Mouse (Mus musculus): ENCODE data around the gene Chmp4b. TPM values are rescaled to one million over a fixed set of nuclear protein-coding genes. Genes with fewer than 3 reads are reported as not detected.

Gene Chmp4b
- polyA plus RNA-seq, 2 experiments = 20.7 to 206 TPM

DNA sequence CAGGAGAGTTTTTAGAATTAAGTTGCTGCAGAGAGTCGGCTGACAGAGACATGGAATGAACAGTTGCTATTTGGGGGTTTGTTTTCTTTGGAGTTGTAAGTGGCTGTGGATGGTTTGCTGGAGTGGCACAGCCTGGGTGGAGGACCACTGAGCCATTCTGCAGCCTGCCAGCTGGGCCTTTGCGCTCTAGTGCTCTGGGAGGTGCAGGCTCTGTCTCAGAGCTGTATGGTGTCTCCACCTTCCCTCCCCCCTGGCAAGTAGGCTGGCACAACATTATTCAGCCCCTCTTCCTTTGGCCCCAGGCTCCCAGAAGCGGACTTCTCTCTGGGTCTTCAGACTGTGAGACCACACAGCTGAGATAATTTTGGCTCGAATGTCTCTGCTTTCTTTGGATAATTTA lies 22.5 kb downstream of the Chmp4b start:
- Histone ChIP-seq H3K4me2 (replicated peaks; ENCODE audit: low read depth, low read length, severe bottlenecking) (no peak overlapping the region), H3K27me3 (ENCODE audit: control insufficient read depth, insufficient read depth, low read length) (no peaks in the 10 kb centered on the region), H3K4me3 (replicated peaks; ENCODE audit: low read length) (no peak overlapping the region), H3K27ac (replicated peaks; ENCODE audit: low read depth, low read length) (0 out of 2 replicates have a peak overlapping the region, but pooled peaks have one; percentile 33), H3K9ac (ENCODE audit: low read depth, low read length, severe bottlenecking) (0 out of 2 replicates have a peak overlapping the region, but pooled peaks have one; percentile 12), H3K36me3 (ENCODE audit: control insufficient read depth, insufficient read depth, low read length) (peaks cover 11% of the 10 kb centered on the region; the same call in 1 of the 2 replicates), H3K4me1 (ENCODE audit: control insufficient read depth, insufficient read depth, low read length) (peaks cover 23% of the 10 kb centered on the region), H3K9me3 (ENCODE audit: control insufficient read depth, low read length) (no peaks in the 10 kb centered on the region)
- TF ChIP-seq POLR2A (IDR thresholded peaks at IDR 0.05; ENCODE audit: borderline replicate concordance, extremely low read depth, insufficient read depth, insufficient read length) = no peak
- 63% methylated on average over 4 of the region's 4 CpGs for WGBS
- ATAC-seq (ENCODE audit: low FRiP score, low read depth) (no peak), DNase-seq (ENCODE audit: low spot score) (no peak)

DNA sequence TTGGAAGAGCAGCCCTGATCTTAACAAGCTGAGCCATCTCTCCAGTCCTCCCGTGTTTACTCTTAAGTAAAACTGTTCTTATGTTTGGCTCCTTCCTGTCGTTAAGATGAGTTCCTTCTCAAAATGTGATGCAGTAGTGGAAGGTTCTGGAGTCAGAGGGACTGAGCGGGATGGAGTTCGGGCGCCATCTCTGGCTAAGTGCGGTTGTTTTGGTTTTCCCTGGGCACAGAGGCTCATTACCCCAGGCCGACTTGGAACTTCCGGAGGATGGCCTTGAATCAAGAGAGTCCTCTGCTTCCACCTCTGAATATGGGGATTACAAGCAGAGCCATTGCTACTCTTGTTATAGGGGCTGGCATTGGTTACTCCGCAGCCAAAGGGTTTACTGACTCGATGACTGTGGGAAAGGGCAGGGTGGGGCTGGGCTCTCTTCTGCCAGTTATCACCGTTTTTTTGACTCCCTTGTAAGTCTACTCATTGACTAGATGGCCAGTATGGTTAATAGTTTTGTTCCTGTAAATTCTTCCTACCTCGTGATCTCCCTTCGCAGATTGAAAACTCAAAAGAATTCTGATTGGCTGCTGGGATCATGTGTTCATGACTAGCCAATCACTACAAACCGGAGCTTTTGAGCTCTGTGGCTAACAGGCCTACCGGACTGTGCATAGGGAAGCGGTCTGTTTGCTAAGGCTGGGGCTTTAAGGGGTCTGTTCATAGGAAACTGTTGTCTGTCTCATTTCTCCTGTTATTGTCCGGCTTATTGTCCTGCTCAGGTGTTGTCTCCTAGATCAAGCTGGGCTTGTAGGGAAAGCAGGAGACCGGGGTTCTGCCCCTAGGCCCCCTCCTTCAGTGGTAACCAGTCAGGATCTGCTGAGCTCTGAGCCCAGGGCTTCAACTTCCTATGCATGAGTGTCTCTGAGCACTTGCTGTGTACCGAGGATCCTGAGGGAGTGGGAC lies 25.4 kb downstream of the Chmp4b start:
- no peak overlapping the region for H3K4me3 ChIP-seq (replicated peaks; ENCODE audit: low read length)
- no peak for TF ChIP-seq POLR2A (IDR thresholded peaks at IDR 0.05; ENCODE audit: borderline replicate concordance, extremely low read depth, insufficient read depth, insufficient read length)
- ATAC-seq (ENCODE audit: low FRiP score, low read depth) (peak; percentile 48), DNase-seq (ENCODE audit: low spot score) (peak; percentile 41)
- no peaks in the 10 kb centered on the region for H3K27me3 ChIP-seq (ENCODE audit: control insufficient read depth, insufficient read depth, low read length)
- 65% methylated on average over 19 of the region's 19 CpGs for WGBS
- no peaks in the 10 kb centered on the region for H3K9me3 ChIP-seq (ENCODE audit: control insufficient read depth, low read length)
- H3K36me3 ChIP-seq (ENCODE audit: control insufficient read depth, insufficient read depth, low read length) = peaks cover 11% of the 10 kb centered on the region; the same call in 1 of the 2 replicates
- peaks cover 23% of the 10 kb centered on the region for H3K4me1 ChIP-seq (ENCODE audit: control insufficient read depth, insufficient read depth, low read length)
- H3K27ac ChIP-seq (replicated peaks; ENCODE audit: low read depth, low read length) = peak overlapping the region; percentile 82
- no peak overlapping the region for H3K4me2 ChIP-seq (replicated peaks; ENCODE audit: low read depth, low read length, severe bottlenecking)
- H3K9ac ChIP-seq (ENCODE audit: low read depth, low read length, severe bottlenecking) = no peak overlapping the region

DNA sequence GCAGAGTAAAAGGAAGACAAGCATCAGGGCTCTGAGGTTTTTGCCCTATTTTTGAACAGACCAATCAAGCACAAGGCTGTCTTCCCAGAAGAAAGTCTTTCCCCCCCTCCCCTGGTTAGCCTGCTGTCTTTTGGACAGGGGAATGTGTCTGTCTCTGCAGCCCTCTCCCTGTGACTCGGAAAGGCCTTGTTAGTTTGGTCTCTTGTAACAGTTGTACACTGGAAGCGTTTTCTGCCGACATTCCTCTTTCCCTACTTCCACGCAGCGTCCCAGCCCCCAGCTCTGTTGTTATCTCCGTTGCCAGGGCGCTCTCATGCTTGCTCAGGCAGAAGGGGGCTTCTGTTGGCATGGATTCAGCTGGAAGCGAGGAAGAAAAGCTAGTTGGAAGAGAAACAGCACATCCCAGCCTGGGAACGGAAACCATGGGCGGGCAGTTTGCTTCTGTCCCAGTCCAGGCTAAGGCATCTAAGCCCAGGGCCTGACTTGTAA lies 26.2 kb downstream of the Chmp4b start:
- Histone ChIP-seq H3K36me3 (ENCODE audit: control insufficient read depth, insufficient read depth, low read length) (peaks cover 8% of the 10 kb centered on the region; the same call in 1 of the 2 replicates), H3K4me1 (ENCODE audit: control insufficient read depth, insufficient read depth, low read length) (peaks cover 23% of the 10 kb centered on the region), H3K4me2 (replicated peaks; ENCODE audit: low read depth, low read length, severe bottlenecking) (no peak overlapping the region; the same call in 1 of the 2 replicates), H3K9ac (ENCODE audit: low read depth, low read length, severe bottlenecking) (no peak overlapping the region), H3K27ac (replicated peaks; ENCODE audit: low read depth, low read length) (peak overlapping the region; percentile 82), H3K9me3 (ENCODE audit: control insufficient read depth, low read length) (no peaks in the 10 kb centered on the region), H3K27me3 (ENCODE audit: control insufficient read depth, insufficient read depth, low read length) (no peaks in the 10 kb centered on the region), H3K4me3 (replicated peaks; ENCODE audit: low read length) (no peak overlapping the region)
- peak; percentile 49 for ATAC-seq (ENCODE audit: low FRiP score, low read depth)
- 43% methylated on average over 10 of the region's 10 CpGs for WGBS
- no peak for TF ChIP-seq POLR2A (IDR thresholded peaks at IDR 0.05; ENCODE audit: borderline replicate concordance, extremely low read depth, insufficient read depth, insufficient read length)
- peak; percentile 83 for DNase-seq (ENCODE audit: low spot score)

DNA sequence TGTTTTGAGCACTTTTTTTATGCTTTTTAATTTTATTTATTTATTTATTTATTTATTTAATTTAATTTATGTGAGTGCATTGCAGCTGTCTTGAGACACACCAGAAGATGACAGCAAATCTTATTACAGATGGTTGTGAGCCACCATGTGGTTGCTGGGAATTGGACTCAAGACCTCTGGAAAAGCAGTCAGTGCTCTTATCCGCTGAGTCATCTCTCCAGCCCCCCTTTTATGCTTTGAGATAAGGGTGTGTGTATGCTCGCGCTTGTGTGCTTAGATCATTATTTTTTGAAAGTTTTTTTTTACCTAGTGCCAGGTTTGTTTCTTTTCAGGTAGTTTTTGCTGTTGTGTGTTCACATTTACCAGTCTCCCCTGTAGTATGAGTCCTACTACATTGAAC lies 27.5 kb downstream of the Chmp4b start:
- TF ChIP-seq POLR2A (IDR thresholded peaks at IDR 0.05; ENCODE audit: borderline replicate concordance, extremely low read depth, insufficient read depth, insufficient read length) = no peak
- H3K36me3 ChIP-seq (ENCODE audit: control insufficient read depth, insufficient read depth, low read length) = peaks cover 6% of the 10 kb centered on the region; the same call in 1 of the 2 replicates
- ATAC-seq (ENCODE audit: low FRiP score, low read depth) (no peak), DNase-seq (ENCODE audit: low spot score) (no peak)
- 90% methylated on average over 3 of the region's 3 CpGs for WGBS
- H3K27me3 ChIP-seq (ENCODE audit: control insufficient read depth, insufficient read depth, low read length) = no peaks in the 10 kb centered on the region
- no peak overlapping the region for H3K4me3 ChIP-seq (replicated peaks; ENCODE audit: low read length)
- no peaks in the 10 kb centered on the region for H3K9me3 ChIP-seq (ENCODE audit: control insufficient read depth, low read length)
- H3K4me2 ChIP-seq (replicated peaks; ENCODE audit: low read depth, low read length, severe bottlenecking) = no peak overlapping the region
- no peak overlapping the region for H3K9ac ChIP-seq (ENCODE audit: low read depth, low read length, severe bottlenecking)
- H3K4me1 ChIP-seq (ENCODE audit: control insufficient read depth, insufficient read depth, low read length) = peaks cover 20% of the 10 kb centered on the region
- H3K27ac ChIP-seq (replicated peaks; ENCODE audit: low read depth, low read length) = no peak overlapping the region

DNA sequence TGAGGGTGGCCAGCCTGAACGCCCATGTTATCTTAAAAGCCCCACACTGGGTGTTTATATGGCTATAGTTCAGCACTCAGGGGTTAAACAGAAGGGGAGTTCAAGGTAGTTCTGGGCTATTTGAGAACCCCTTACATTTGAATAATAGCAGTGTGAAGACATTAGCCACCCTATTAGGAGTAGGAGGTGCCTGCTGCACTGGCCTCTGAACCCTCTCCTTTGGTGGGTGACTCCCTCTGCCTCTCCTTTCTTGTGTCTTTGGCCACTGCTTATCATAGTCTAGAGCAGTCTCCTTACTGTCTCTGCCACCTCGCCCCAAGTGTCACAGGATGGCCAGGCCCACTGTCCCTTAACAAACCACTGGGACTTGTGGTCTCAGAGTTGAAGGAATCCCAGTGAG lies 28.8 kb downstream of the Chmp4b start:
- DNase-seq (ENCODE audit: low spot score) = no peak
- no peaks in the 10 kb centered on the region for H3K27me3 ChIP-seq (ENCODE audit: control insufficient read depth, insufficient read depth, low read length)
- no peak overlapping the region for H3K4me3 ChIP-seq (replicated peaks; ENCODE audit: low read length)
- no peak overlapping the region for H3K9ac ChIP-seq (ENCODE audit: low read depth, low read length, severe bottlenecking)
- H3K4me2 ChIP-seq (replicated peaks; ENCODE audit: low read depth, low read length, severe bottlenecking) = no peak overlapping the region
- H3K9me3 ChIP-seq (ENCODE audit: control insufficient read depth, low read length) = no peaks in the 10 kb centered on the region
- TF ChIP-seq POLR2A (IDR thresholded peaks at IDR 0.05; ENCODE audit: borderline replicate concordance, extremely low read depth, insufficient read depth, insufficient read length) = no peak
- ATAC-seq (ENCODE audit: low FRiP score, low read depth) = no peak
- peaks cover 10% of the 10 kb centered on the region; the same call in 1 of the 2 replicates for H3K36me3 ChIP-seq (ENCODE audit: control insufficient read depth, insufficient read depth, low read length)
- WGBS = 78% methylated on average over 2 of the region's 2 CpGs
- peaks cover 16% of the 10 kb centered on the region for H3K4me1 ChIP-seq (ENCODE audit: control insufficient read depth, insufficient read depth, low read length)
- no peak overlapping the region for H3K27ac ChIP-seq (replicated peaks; ENCODE audit: low read depth, low read length)
